Mouse (Mus musculus) erythroblast, embryonic 14.5 days (primary cell): ENCODE data around the gene Mars. TPM values are rescaled to one million over a fixed set of nuclear protein-coding genes. Genes with fewer than 3 reads are reported as not detected.

Source experiments
- H3K27me3 ChIP-seq: 2 replicates; pipeline ENCODE4 v1.6.1; 2012; ENCODE audit warnings: inconsistent platforms; ENCODE audit not compliant: control insufficient read depth
- H3K36me3 ChIP-seq: 2 replicates; pipeline ENCODE4 v1.6.1; 2012; ENCODE audit warnings: mild to moderate bottlenecking, inconsistent platforms; ENCODE audit not compliant: control insufficient read depth
- H3K4me1 ChIP-seq: 2 replicates; pipeline ENCODE4 v1.6.1; 2012; ENCODE audit warnings: inconsistent platforms; ENCODE audit not compliant: control insufficient read depth
- H3K4me3 ChIP-seq: replicated peaks from 2 replicates; pipeline ENCODE3; 2012; ENCODE audit warnings: moderate library complexity, mild to moderate bottlenecking, inconsistent platforms
- H3K9me3 ChIP-seq: 2 replicates; pipeline ENCODE4 v1.6.1; 2012; ENCODE audit warnings: low read length, inconsistent platforms, mixed read lengths; ENCODE audit not compliant: control insufficient read depth
- GATA1 ChIP-seq: IDR thresholded peaks from 2 replicates; pipeline ENCODE4 v1.6.1; 2012; ENCODE audit warnings: low read length, inconsistent platforms, mixed read lengths
- TAL1 ChIP-seq: IDR thresholded peaks from 3 replicates; pipeline ENCODE4 v1.6.1; 2012; ENCODE audit warnings: low read length, inconsistent platforms, mixed read lengths
- polyA plus RNA-seq: library from polyadenylated mRNA; stranded (reverse); fragments of >175 nt; gene quantifications from 2 replicates; pipeline ENCODE4 v1.2.3, GENCODE M21; 2012

Gene Mars
- polyA plus RNA-seq, result 12.0 and 17.1 TPM in 2 replicates

DNA sequence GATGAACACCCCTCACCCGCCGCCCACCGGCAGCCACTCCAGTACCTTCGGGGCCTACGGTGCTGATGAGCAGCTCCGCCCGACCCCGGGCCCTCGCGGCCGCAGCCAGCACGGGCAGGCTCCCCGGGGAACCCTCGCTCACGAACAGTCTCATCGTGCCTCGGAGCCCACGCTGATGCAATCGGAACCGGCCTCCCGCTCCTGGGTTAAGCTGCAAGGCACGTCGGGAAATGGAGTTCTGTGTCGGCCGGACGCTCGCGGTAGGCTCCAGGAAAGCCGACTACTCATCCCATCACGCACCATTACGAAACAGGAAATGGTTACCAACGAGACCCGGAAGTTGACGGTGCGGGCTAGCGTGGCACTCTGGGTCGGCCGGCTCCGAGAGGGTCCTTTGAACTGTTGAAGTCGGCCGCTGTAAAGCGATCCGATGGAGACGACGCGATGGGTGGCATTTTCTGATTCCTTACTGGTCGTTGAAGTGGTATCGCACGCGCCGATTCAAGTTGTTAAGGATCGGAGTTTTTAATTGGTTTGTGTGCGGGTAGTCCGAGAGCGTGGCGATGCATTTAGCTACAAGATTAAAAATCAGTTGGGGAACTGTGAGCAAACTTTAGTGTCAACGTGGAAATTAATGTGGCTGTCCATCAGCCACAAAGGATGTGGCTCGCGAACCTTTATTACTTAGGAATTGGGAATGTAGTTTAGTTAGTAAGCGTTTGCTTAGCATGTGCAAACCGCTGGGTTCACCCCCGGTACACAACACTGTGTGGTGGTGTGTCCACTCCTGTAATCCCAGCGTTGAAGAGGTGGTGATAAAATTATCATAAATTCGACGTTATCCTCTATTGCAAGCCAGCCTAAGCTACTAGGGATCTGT is at the start of gene Mars:
Gene Mars (minus strand): TSS at position 311 of the 880 bp plus-strand sequence.
- Histone ChIP-seq H3K36me3 (peaks cover 37% of the 10 kb centered on the region), H3K27me3 (no peaks in the 10 kb centered on the region), H3K4me3 (peak within 1 kb of the TSS; percentile 95), H3K9me3 (no peaks in the 10 kb centered on the region), H3K4me1 (peaks cover 47% of the 10 kb centered on the region)
- TF ChIP-seq GATA1, result no peak

DNA sequence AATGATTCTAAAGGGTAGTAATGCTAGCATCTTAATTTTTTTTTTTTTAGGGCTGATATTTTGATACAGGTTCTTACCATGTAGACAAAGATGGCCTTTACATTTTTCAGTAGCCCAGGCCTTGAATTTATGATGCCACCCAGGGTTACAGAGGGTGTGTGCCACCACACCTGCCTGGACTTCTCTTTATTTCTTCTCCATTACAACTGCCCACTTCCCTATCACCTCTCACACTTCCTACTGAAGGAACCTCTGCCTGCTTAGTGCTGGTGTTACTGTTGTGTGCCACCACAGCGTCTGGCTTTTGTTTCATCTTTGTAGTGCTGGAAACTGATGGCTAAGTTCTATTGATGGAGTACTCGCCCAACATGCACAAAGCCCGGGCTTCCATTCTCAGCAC is 49.1 kb upstream of the Mars start:
- peaks cover 2% of the 10 kb centered on the region; the same call in 1 of the 2 replicates for H3K27me3 ChIP-seq
- TF ChIP-seq GATA1 (no peak), TAL1 (no peak)
- no peaks in the 10 kb centered on the region for H3K4me1 ChIP-seq
- H3K36me3 ChIP-seq, result no peaks in the 10 kb centered on the region; the same call in 1 of the 2 replicates
- H3K4me3 ChIP-seq, result no peak overlapping the region
- H3K9me3 ChIP-seq, result no peaks in the 10 kb centered on the region

DNA sequence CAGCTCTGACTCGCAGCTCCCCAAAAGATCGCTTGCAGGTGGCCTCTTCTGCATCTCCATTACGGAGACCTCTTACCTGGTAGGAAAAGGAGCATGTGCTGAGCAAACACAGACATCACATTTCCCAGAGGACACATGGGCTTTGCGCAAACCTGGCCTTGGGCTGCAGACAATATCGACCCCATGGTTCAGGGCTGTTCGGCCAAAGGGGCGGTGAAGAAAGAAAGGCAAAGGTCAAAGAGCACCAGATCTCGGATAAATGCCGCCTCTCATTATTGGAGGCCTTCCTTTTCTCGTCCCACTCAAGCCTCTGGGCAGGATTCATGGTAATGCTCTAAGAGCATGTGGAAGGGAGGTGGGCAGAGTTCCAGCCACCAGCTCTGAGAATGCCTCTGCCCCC is 43.8 kb upstream of the Mars start:
- Histone ChIP-seq H3K4me3 (no peak overlapping the region), H3K9me3 (no peaks in the 10 kb centered on the region), H3K27me3 (peaks cover 16% of the 10 kb centered on the region), H3K36me3 (no peaks in the 10 kb centered on the region; the same call in 1 of the 2 replicates), H3K4me1 (peaks cover 7% of the 10 kb centered on the region; the same call in 1 of the 2 replicates)
- TF ChIP-seq GATA1 (no peak), TAL1 (no peak)

DNA sequence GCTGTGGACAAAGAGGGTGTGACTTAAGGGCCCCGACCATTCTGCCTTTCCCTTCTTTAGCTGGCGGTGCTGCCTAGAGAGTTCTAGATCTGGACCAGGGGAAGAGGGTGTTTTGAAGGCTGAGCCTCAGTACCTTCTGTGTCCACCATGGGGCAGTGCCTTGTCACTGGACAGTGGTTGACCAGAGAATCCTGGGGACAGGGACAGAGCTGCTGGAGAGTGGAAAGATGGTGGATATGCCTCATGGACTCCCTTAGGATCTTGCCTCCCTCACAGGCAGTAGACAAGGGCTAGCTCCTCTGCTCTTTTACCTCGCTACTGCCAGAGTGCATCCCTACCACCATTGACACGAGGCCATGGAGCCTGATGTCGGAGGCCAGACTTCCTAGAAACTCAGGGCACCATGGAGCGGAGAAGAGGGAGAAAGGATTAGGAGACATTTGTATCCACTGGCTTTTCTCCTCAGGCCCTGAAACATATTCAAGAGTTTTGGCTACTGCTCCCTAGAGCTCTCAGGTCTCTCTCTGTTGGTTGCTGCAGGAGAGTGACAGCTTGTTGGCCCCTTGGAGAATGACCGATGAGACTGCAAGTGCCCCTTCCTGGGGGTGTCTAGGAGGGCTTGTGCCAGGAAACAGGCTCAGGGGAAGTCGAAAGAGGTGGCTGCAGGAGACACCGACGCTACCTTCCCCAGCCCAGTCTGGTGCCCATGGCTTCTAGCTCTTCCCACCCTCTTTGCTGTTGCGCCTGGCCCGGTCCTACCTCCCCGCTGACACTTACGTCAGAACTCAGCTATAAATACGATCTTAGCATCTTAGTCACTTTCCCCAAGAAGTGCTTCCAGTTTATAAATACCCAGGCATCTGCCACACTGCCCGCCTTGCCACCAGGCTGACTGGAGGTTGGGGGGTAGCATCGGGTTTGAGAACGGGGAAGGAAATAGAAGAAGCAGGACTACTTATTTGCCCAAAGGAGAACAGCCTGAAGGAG is 42.6 kb upstream of the Mars start, which contains the start of gene Inhbe:
Gene Inhbe (minus strand): TSS at position 503 of the 987 bp plus-strand sequence.
- Histone ChIP-seq H3K27me3 (peaks cover 14% of the 10 kb centered on the region), H3K4me1 (peaks cover 9% of the 10 kb centered on the region; the same call in 1 of the 2 replicates), H3K36me3 (no peaks in the 10 kb centered on the region; the same call in 1 of the 2 replicates), H3K4me3 (no peak within 1 kb of the TSS), H3K9me3 (no peaks in the 10 kb centered on the region)
- TF ChIP-seq TAL1, result no peak
- TF ChIP-seq GATA1, result no peak

DNA sequence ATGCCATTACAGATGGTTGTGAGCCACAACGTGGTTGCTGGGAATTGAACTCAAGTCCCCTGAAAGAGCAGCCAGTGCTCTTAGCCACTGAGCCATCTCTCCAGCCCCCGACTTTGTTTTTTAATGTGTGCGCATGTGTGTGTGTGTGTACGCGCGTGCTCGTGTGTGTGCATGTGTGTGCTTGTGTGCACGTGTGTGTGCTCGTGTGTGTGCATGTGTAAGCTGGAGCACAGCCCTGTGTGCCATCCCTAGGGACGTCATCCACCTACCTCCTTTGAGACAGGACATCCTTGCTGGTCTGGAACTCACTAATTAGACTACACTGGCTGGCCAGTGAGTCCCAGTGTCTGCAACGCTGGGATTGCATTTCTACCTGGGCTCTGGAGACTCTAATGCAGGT is 41.2 kb upstream of the Mars start:
- Histone ChIP-seq H3K4me1 (peaks cover 9% of the 10 kb centered on the region; the same call in 1 of the 2 replicates), H3K4me3 (no peak overlapping the region), H3K36me3 (no peaks in the 10 kb centered on the region; the same call in 1 of the 2 replicates), H3K27me3 (peaks cover 14% of the 10 kb centered on the region), H3K9me3 (no peaks in the 10 kb centered on the region)
- no peak for TF ChIP-seq TAL1
- no peak for TF ChIP-seq GATA1

DNA sequence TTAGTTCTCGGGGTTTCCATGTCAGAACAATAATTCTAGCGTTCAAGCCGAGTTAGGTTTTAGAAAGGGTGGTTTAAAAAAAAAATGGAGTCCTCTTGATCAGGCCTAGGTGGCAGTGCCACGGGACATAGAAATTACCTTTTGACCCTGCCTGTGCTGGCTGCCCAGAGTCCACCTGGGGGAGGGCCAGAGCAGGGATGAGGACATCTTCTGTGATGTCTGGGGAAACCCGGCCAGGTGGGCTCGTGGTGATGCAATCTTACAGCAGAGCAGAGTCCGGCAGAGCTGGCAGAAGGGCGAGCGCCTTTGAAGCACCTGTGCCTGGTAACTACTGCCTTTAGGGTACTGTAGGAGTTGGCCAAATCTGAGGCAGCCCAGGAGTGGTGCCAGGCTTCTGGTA is 40.6 kb upstream of the Mars start:
- no peaks in the 10 kb centered on the region; the same call in 1 of the 2 replicates for H3K36me3 ChIP-seq

DNA sequence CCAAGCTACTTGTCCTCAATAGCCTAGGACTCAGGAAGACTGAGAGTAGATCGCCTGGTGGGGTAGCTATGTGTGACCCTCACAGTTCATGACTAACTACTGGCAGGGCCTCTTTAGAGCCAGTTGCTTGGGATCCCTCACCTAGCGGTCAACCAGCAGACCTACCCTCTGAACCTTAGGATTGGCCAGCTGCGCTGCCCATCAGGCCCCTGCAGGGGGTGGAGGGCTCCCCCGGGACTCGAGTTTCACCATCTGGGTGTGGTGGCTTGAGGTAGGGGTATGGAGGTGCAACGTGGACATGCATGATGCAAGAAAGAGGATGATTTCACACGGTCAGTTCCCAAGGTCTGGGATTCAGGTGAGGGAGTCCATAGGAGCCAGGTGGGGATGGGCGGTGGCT is 40.1 kb upstream of the Mars start:
- H3K4me3 ChIP-seq, result no peak overlapping the region
- H3K4me1 ChIP-seq, result peaks cover 9% of the 10 kb centered on the region; the same call in 1 of the 2 replicates
- TF ChIP-seq TAL1, result no peak
- no peak for TF ChIP-seq GATA1
- H3K36me3 ChIP-seq, result no peaks in the 10 kb centered on the region
- H3K9me3 ChIP-seq, result no peaks in the 10 kb centered on the region
- peaks cover 14% of the 10 kb centered on the region for H3K27me3 ChIP-seq

More for the DNA sequence above, 40.6 kb upstream of the Mars start:
- Histone ChIP-seq H3K27me3 (peaks cover 14% of the 10 kb centered on the region), H3K9me3 (no peaks in the 10 kb centered on the region), H3K4me1 (peaks cover 9% of the 10 kb centered on the region; the same call in 1 of the 2 replicates), H3K4me3 (no peak overlapping the region)
- no peak for TF ChIP-seq TAL1
- no peak for TF ChIP-seq GATA1

DNA sequence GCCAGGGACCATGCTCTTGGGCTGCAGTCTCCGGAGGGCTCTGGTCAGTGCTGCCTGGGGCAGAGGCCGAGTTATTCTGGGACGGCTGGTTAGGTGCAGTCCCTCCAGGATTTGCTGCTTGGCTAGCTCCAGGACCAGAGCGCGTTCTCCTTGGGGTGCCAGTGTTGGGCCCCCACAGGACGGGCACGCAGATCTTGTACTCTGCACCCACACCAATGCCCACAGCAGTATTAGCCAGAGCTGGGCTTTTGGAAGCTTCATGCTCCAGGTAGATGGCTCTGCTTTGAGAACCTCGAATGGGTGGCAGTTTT is 39.7 kb upstream of the Mars start:
- peaks cover 9% of the 10 kb centered on the region; the same call in 1 of the 2 replicates for H3K4me1 ChIP-seq
- peaks cover 14% of the 10 kb centered on the region for H3K27me3 ChIP-seq
- no peak overlapping the region for H3K4me3 ChIP-seq
- TF ChIP-seq TAL1 (no peak), GATA1 (no peak)
- no peaks in the 10 kb centered on the region for H3K9me3 ChIP-seq
- H3K36me3 ChIP-seq, result no peaks in the 10 kb centered on the region
